Mouse (Mus musculus): Measurements from ENCODE around the gene Pnliprp2. TPM values are rescaled to one million over a fixed set of nuclear protein-coding genes. Genes with fewer than 3 reads are reported as not detected.

The Pnliprp2 gene
- polyA plus RNA-seq, 1 experiment from 2014 or later = 0.10 TPM

- Histone ChIP-seq H3K9ac (peak overlapping the region; percentile 13; the same call in 1 of the 2 replicates), H3K27ac (ENCODE audit: poor library complexity, severe bottlenecking) (peak overlapping the region; percentile 91)
- peak; percentile 31; the same call in 1 of the 2 replicates for ATAC-seq (ENCODE audit: insufficient number of reproducible peaks, low FRiP score)
Observed at GRCm38 (mm10) chr19:58822454-58823200, 63.1 kb downstream of the Pnliprp2 start.

GRCm38 (mm10) chr19:58823301-58823700, 63.8 kb downstream of the Pnliprp2 start:
- 84% methylated on average over 3 of the region's 3 CpGs for WGBS
- no peak overlapping the region for H3K4me3 ChIP-seq
- H3K9me3 ChIP-seq (replicated peaks) = no peaks in the 10 kb centered on the region
- H3K9ac ChIP-seq = no peak overlapping the region
- H3K4me1 ChIP-seq (replicated peaks) = peaks cover 40% of the 10 kb centered on the region
- no peaks in the 10 kb centered on the region for H3K27me3 ChIP-seq (replicated peaks)
- H3K27ac ChIP-seq (ENCODE audit: poor library complexity, severe bottlenecking) = peak overlapping the region; percentile 91
- H3K4me2 ChIP-seq = no peak overlapping the region
- no peak for ATAC-seq (ENCODE audit: insufficient number of reproducible peaks, low FRiP score)
- H3K36me3 ChIP-seq = 0 out of 2 replicates have a peak, but pooled peaks cover 6% of the 10 kb centered on the region

More at GRCm38 (mm10) chr19:58822454-58823200, 63.1 kb downstream of the Pnliprp2 start:
- 62% methylated on average over 20 of the region's 20 CpGs for WGBS
- Histone ChIP-seq H3K27me3 (replicated peaks) (no peaks in the 10 kb centered on the region), H3K4me1 (replicated peaks) (peaks cover 37% of the 10 kb centered on the region), H3K4me3 (no peak overlapping the region), H3K9me3 (replicated peaks) (no peaks in the 10 kb centered on the region), H3K4me2 (peak overlapping the region; percentile 22; the same call in 1 of the 2 replicates), H3K36me3 (0 out of 2 replicates have a peak, but pooled peaks cover 6% of the 10 kb centered on the region)

GRCm38 (mm10) chr19:58824316-58824715, 64.8 kb downstream of the Pnliprp2 start:
- Histone ChIP-seq H3K4me3 (no peak overlapping the region), H3K4me1 (replicated peaks) (peaks cover 31% of the 10 kb centered on the region), H3K9me3 (replicated peaks) (no peaks in the 10 kb centered on the region), H3K27me3 (replicated peaks) (no peaks in the 10 kb centered on the region), H3K27ac (ENCODE audit: poor library complexity, severe bottlenecking) (peak overlapping the region; percentile 43; the same call in 1 of the 2 replicates), H3K9ac (no peak overlapping the region), H3K4me2 (no peak overlapping the region), H3K36me3 (0 out of 2 replicates have a peak, but pooled peaks cover 6% of the 10 kb centered on the region)
- ATAC-seq (ENCODE audit: insufficient number of reproducible peaks, low FRiP score) = no peak
- 25% methylated on average over 1 of the region's 1 CpGs for WGBS

Other genes with a start within 250 kb of the Pnliprp2 start
- not detected in 2 replicates for gene Ccdc172, start 247.7 kb upstream of the Pnliprp2 start, polyA plus RNA-seq (2016; fragmentation: Nextera tagmentation; extraction: Ambion mirVana)
- not detected in 2 replicates for gene Pnlip, start 107.2 kb upstream of the Pnliprp2 start, polyA plus RNA-seq (2016; fragmentation: Nextera tagmentation; extraction: Ambion mirVana)
- gene Pnliprp1, start 30.8 kb upstream of the Pnliprp2 start, polyA plus RNA-seq (2016; fragmentation: Nextera tagmentation; extraction: Ambion mirVana) = 0.31 and 0.52 TPM in 2 replicates
- gene 1700019N19Rik, start 34.7 kb downstream of the Pnliprp2 start, polyA plus RNA-seq (2016; fragmentation: Nextera tagmentation; extraction: Ambion mirVana) = not detected in 2 replicates
- 0.10 and 0.27 TPM in 2 replicates for gene Eno4, start 183.7 kb downstream of the Pnliprp2 start, polyA plus RNA-seq (2016; fragmentation: Nextera tagmentation; extraction: Ambion mirVana)
- 10.5 and 10.8 TPM in 2 replicates for gene Hspa12a, start 183.9 kb downstream of the Pnliprp2 start, polyA plus RNA-seq (2016; fragmentation: Nextera tagmentation; extraction: Ambion mirVana)

Data from heart, embryonic 12.5 days (tissue).